Mouse (Mus musculus) lung, postnatal 0 days (tissue): ENCODE data around the gene Rpusd3. TPM values are rescaled to one million over a fixed set of nuclear protein-coding genes. Genes with fewer than 3 reads are reported as not detected.

Experiments used
- ATAC-seq: fragments of 200-750 bp; cut with Nextera tagmentation; 2 replicates; pipeline ENCODE4 v1.8.0; 2017; ENCODE audit warnings: moderate library complexity
- DNase-seq: peaks from one replicate; pipeline ENCODE4 v3.0.0-alpha.2; 2016; ENCODE audit warnings: low spot score
- H3K27ac ChIP-seq: fragments of 300-500 bp; sonication (generic); 2 replicates; pipeline ENCODE4 v1.5.1; 2014; ENCODE audit warnings: antibody characterized with exemption, mild to moderate bottlenecking, low read length, mixed read lengths
- H3K27me3 ChIP-seq: fragments of 300-500 bp; sonication (generic); replicated peaks from 2 replicates; pipeline ENCODE4 v1.6.1; 2014; ENCODE audit warnings: low read length, mixed read lengths; ENCODE audit not compliant: insufficient read depth
- H3K36me3 ChIP-seq: fragments of 300-500 bp; sonication (generic); 2 replicates; pipeline ENCODE4 v1.6.1; 2014; ENCODE audit warnings: low read length, mixed read lengths; ENCODE audit not compliant: insufficient read depth
- H3K4me1 ChIP-seq: fragments of 300-500 bp; sonication (generic); 2 replicates; pipeline ENCODE4 v1.6.1; 2014; ENCODE audit warnings: antibody characterized with exemption, low read depth, low read length, mixed read lengths; ENCODE audit not compliant: insufficient read depth
- H3K4me2 ChIP-seq: fragments of 300-500 bp; sonication (generic); replicated peaks from 2 replicates; pipeline ENCODE4 v1.6.1; 2014; ENCODE audit warnings: low read depth, mild to moderate bottlenecking, low read length, moderate library complexity, mixed read lengths
- H3K4me3 ChIP-seq: fragments of 300-500 bp; sonication (generic); 2 replicates; pipeline ENCODE4 v1.5.1; 2014; ENCODE audit warnings: low read depth, low read length
- H3K9ac ChIP-seq: fragments of 300-500 bp; sonication (generic); replicated peaks from 2 replicates; pipeline ENCODE4 v1.6.1; 2014; ENCODE audit warnings: low read depth, mild to moderate bottlenecking
- H3K9me3 ChIP-seq: fragments of 300-500 bp; sonication (generic); 2 replicates; pipeline ENCODE4 v1.6.1; 2016; ENCODE audit warnings: low read length, mixed read lengths
- CTCF ChIP-seq: IDR thresholded peaks from 2 replicates; pipeline ENCODE4 v1.5.1; 2016; ENCODE audit warnings: antibody characterized with exemption, mild to moderate bottlenecking
- EP300 ChIP-seq: IDR thresholded peaks from 2 replicates; pipeline ENCODE4 v1.6.1; 2016; ENCODE audit warnings: antibody characterized with exemption, mild to moderate bottlenecking, control low read depth
- WGBS: fragments of 180-500 bp; shearing (Covaris S2); extraction: QIAGEN DNeasy Blood & Tissue Kit; methylation state at CpG from one replicate; pipeline ENCODE4 v1.1.7; 2014; 5-methylcytosine and 5-hydroxymethylcytosine counted together
- polyA plus RNA-seq: library from polyadenylated mRNA; unstranded; fragments of >200 nt; fragmentation: Nextera tagmentation; extraction: Ambion mirVana; gene quantifications from 2 replicates; pipeline ENCODE4 v1.2.1, GENCODE M21; 2015

Gene Rpusd3
- polyA plus RNA-seq, 1 experiment from 2014 or later: 11.4 TPM

DNA sequence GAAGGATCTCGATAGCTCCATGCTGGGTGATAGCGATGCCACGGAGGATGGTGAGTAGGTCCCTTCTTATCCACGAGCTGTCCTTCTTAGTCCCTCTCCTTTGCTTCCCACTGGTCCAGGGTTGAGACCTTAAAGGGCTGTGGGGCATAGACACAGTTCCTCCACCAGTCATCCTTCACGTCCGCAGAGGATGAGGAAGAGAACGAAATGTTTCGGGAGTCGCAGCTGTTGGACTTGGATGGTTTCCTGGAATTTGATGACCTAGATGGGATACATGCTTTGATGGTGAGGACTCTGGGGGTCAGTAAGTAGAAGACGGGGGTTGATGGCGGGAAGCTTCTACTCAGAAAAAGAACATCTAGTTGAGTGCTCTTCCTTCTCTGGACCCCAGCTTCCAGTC lies 24.3 kb downstream of the Rpusd3 start:
- Histone ChIP-seq H3K4me2 (no peak overlapping the region), H3K27ac (no peak overlapping the region), H3K9me3 (no peaks in the 10 kb centered on the region), H3K27me3 (no peaks in the 10 kb centered on the region), H3K9ac (no peak overlapping the region), H3K4me3 (no peak overlapping the region), H3K4me1 (no peaks in the 10 kb centered on the region), H3K36me3 (peaks cover 4% of the 10 kb centered on the region)
- ATAC-seq (no peak), DNase-seq (no peak)
- 86% methylated on average over 11 of the region's 11 CpGs for WGBS
- TF ChIP-seq CTCF (no peak), EP300 (no peak)

DNA sequence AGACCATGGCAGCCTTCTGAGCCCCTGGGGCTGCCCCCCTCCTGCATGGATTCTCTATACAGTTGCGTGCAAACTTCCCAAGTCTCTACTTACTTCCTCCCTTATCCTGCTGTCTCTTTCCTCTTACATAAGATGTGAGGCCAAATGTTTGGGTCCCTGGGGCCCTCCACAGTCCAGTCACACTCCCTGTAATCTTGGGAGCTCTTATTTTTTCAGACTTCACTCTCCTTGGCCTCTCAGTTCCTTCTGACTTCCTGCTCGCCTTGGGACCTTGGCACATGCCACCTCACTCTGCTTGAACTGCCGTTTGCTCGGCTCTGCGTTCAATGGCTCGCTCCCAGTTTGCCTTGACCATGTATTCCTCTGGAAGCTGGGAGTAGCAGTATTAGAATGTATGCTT lies 25.2 kb downstream of the Rpusd3 start:
- whole genome bisulfite sequencing: 84% methylated on average over 6 of the region's 6 CpGs
- TF ChIP-seq EP300: no peak
- TF ChIP-seq CTCF: no peak
- no peak for DNase-seq
- H3K9me3 ChIP-seq: no peaks in the 10 kb centered on the region
- no peaks in the 10 kb centered on the region for H3K27me3 ChIP-seq
- no peak overlapping the region for H3K9ac ChIP-seq
- H3K4me1 ChIP-seq: no peaks in the 10 kb centered on the region
- no peak for ATAC-seq
- H3K4me3 ChIP-seq: no peak overlapping the region
- H3K36me3 ChIP-seq: peaks cover 12% of the 10 kb centered on the region
- no peak overlapping the region for H3K4me2 ChIP-seq
- H3K27ac ChIP-seq: no peak overlapping the region

DNA sequence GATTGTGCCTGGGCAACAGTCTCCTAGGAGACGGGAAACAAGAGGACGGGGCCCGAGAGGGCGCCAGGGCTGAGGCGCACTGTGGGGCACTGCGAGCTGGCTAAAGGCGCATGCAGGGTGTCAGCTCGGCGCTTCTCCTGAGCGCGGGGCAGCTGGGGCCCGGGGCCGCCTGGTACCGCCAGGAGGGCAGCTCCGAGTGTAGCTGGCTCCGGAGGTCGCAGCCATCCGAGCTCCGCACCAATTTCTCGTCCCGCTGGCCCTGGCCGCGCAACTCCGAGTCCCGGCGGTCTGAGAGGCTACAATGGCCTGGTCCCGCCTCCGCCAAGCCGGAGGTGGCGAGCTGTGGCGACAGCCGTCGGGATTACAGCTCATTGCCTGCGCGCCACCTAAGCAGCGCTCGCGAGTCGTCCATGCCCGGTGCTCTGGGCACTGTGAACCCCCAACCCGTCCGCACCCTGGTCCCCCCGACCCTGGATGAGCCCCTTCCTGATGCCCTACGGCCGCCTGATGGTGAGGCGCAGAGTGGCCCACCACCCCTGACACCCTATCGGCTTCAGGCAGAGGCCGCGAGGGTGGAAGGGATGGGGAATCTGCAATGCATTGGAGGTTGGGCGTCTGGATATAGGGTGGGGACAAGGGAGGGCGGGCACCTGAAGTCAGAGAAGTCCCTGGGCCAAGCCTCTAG lies 26.6 kb downstream of the Rpusd3 start:
- Histone ChIP-seq H3K36me3 (peaks cover 24% of the 10 kb centered on the region), H3K4me1 (no peaks in the 10 kb centered on the region), H3K4me2 (peak overlapping the region; percentile 66), H3K27ac (no peak overlapping the region), H3K27me3 (no peaks in the 10 kb centered on the region), H3K9me3 (no peaks in the 10 kb centered on the region), H3K9ac (peak overlapping the region; percentile 47; the same call in 1 of the 2 replicates), H3K4me3 (peak overlapping the region; percentile 31)
- ATAC-seq: peak; percentile 84
- peak; percentile 43 for DNase-seq
- TF ChIP-seq CTCF (0 out of 2 replicates have a peak, but pooled peaks have one; percentile 2), EP300 (no peak)
- 4% methylated on average over 42 of the region's 51 CpGs for WGBS

DNA sequence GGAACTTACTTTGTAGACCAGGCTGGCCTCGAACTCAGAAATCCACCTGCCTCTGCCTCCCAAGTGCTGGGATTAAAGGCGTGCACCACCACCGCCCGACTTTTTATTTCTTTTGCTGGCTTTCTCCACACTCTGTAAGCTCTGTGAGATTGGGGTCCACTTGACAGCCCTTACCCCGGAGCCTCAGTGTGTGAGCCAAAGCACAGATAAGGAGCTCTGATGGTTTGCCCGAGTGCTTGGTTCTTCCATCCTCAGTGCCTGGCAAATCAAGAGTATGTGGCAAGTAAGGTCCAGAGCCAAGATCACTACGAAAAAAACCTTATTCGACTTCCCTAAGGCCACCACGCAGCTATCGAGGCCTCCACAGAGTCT lies 27.1 kb downstream of the Rpusd3 start:
- Histone ChIP-seq H3K4me2 (peak overlapping the region; percentile 66), H3K9me3 (no peaks in the 10 kb centered on the region), H3K4me3 (peak overlapping the region; percentile 31), H3K27me3 (no peaks in the 10 kb centered on the region), H3K4me1 (no peaks in the 10 kb centered on the region), H3K9ac (peak overlapping the region; percentile 47; the same call in 1 of the 2 replicates), H3K36me3 (peaks cover 29% of the 10 kb centered on the region), H3K27ac (no peak overlapping the region)
- DNase-seq (no peak), ATAC-seq (no peak)
- WGBS: 23% methylated on average over 10 of the region's 10 CpGs
- TF ChIP-seq CTCF (no peak), EP300 (no peak)

DNA sequence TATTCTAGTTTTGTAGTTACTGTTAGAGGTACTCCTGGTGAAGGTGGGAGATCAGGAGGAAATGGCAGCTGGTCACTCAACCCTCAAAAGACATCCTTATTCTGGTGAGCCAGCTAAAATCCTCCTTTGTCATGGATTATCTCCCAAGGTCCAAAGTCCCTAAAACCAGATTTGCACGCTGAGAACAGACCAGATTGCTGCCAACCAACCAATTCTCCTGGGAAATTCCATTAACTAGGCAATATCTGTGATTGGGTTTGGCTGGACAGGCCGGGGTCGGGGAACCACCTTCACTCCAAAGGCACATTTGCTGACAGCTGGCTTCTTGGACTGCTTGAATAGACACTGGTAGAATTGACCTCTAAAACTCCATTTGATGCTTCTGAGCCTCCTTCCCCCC lies 28.4 kb downstream of the Rpusd3 start:
- H3K4me3 ChIP-seq: no peak overlapping the region
- no peak overlapping the region for H3K9ac ChIP-seq
- no peak overlapping the region for H3K27ac ChIP-seq
- no peaks in the 10 kb centered on the region for H3K27me3 ChIP-seq
- no peak overlapping the region for H3K4me2 ChIP-seq
- TF ChIP-seq EP300 (no peak), CTCF (no peak)
- ATAC-seq: no peak
- H3K4me1 ChIP-seq: no peaks in the 10 kb centered on the region
- DNase-seq: no peak
- WGBS: 88% methylated on average over 3 of the region's 3 CpGs
- H3K36me3 ChIP-seq: peaks cover 34% of the 10 kb centered on the region
- no peaks in the 10 kb centered on the region for H3K9me3 ChIP-seq

DNA sequence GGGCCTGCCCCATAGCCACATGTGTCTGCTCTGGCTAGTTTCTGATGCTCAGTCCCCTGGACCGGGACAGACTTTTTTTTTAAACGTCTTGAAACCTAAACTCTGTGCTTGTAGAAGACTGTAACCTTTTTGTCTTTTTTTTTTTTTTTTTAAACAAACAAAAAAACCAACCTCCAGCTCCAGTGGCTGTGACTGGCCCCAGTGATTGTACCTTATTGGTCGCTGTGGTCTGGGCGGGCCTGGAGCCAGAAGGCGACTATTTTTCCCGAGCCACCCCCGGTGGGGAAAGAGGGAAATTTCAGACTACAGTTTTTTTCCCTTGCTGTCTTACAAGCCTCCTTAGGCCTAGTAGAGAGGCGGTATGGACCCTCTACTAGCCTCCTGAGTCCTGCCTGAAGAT lies 30.2 kb downstream of the Rpusd3 start, which contains the start of gene Ttll3:
TSS of gene Ttll3 (plus strand) at position 301 of the 400 bp plus-strand sequence.
- Histone ChIP-seq H3K27ac (no peak within 1 kb of the TSS), H3K27me3 (no peaks in the 10 kb centered on the region), H3K4me3 (no peak within 1 kb of the TSS), H3K9ac (no peak within 1 kb of the TSS), H3K4me2 (no peak within 1 kb of the TSS), H3K4me1 (no peaks in the 10 kb centered on the region), H3K9me3 (no peaks in the 10 kb centered on the region), H3K36me3 (peaks cover 45% of the 10 kb centered on the region)
- TF ChIP-seq EP300 (no peak), CTCF (no peak)
- ATAC-seq (no peak), DNase-seq (no peak)
- WGBS: 65% methylated on average over 8 of the region's 8 CpGs
